Mouse (Mus musculus): ENCODE measurements around the gene Bckdha. TPM values are rescaled to one million over a fixed set of nuclear protein-coding genes. Genes with fewer than 3 reads are reported as not detected.

Gene Bckdha
- 48.1 and 49.0 TPM in 2 replicates for polyA plus RNA-seq (2015; fragmentation: Nextera tagmentation; extraction: Ambion mirVana)

DNA sequence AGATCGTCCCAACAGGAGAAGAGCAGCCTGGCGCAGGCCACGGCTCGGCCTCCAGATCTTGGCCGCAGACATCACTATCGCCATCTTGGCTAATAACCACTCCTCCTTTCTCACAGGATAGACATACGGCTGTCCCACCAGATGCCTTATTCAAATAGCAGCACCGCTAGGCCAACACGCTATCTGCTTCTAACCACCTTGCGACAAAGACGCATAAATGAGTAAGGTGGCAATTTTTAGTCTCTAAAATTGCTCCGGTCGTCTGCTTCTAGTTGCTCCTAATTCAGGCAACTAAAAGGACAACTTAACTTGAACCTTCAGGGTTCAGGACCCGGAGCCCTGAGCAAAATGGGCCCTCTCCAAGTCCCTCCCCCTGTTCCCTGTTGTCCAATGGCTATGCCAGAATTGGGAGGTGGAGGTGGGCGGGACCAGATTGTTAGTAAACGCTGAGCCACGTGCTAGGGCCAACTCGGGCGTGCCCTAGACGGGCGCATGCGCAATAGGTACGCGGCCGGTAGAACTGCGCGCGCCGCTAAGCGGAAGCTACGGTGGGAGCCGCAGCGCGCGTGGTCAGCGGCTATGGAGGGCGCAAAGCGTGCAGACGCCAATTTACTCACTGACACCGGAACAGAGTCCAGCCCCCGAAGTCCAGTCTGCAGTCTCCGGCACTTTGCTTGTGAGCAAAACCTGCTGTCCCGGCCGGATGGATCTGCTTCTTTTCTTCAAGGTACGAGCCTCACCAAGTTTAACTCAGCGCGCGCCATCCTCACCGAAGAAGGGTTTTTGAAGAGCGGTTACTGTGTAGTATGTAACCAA lies at the start of gene Bckdha, which contains the start of gene Exosc5:
TSS of gene Bckdha (minus strand) at position 325 of the 816 bp plus-strand sequence.
TSS of gene Exosc5 (plus strand) at position 508 of the 816 bp plus-strand sequence.
- peak within 1 kb of the TSS; percentile 71 for H3K4me3 ChIP-seq
- peak; percentile 98 for ATAC-seq
- peak within 1 kb of the TSS; percentile 85 for H3K4me2 ChIP-seq
- no peaks in the 10 kb centered on the region for H3K9me3 ChIP-seq (replicated peaks)
- peaks cover 32% of the 10 kb centered on the region for H3K4me1 ChIP-seq
- no peak within 1 kb of the TSS for H3K27ac ChIP-seq
- H3K27me3 ChIP-seq, result no peaks in the 10 kb centered on the region
- H3K9ac ChIP-seq, result peak within 1 kb of the TSS; percentile 67
- WGBS, result 1% methylated on average over 50 of the region's 50 CpGs
- peaks cover 12% of the 10 kb centered on the region for H3K36me3 ChIP-seq (ENCODE audit: poor library complexity, severe bottlenecking)

DNA sequence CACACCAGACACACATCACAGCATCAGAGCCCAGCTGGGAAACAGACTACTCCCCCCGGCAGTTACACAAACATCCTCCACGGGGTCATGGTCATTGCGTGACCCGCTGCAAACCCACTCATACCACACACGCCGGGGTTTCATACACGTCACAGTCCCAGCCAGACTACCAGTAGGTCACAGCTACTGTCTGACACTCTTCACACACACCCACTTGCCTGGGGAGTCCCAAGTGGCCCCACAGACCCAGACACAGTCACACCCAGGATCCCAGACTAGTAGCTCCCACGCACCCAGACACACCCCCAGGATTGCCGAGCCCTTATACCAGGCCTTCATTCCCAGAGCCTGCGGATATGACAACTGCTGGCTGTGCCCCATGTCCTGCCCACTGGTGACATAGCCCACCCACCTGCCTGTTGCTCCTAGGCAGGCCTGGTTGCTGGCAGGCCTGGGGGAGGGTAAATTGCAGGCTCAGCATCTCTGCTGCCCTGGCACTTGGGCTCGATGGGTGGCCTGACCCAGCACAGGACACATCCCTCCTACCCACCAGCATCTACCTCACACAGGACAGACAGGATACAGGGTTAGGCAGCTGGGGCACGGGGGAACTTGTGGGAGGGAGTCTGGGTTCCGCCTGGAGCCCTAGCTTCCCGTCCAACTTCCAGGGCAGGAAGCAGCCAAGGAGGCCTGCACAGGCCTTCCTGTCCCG lies 49.0 kb upstream of the Bckdha start:
- no peaks in the 10 kb centered on the region for H3K9me3 ChIP-seq (replicated peaks)
- H3K4me1 ChIP-seq, result peaks cover 27% of the 10 kb centered on the region
- 69% methylated on average over 15 of the region's 15 CpGs for WGBS
- no peak overlapping the region for H3K9ac ChIP-seq
- no peak overlapping the region for H3K4me2 ChIP-seq
- peaks cover 12% of the 10 kb centered on the region for H3K36me3 ChIP-seq (ENCODE audit: poor library complexity, severe bottlenecking)
- H3K27ac ChIP-seq, result no peak overlapping the region
- ATAC-seq, result no peak
- no peak overlapping the region for H3K4me3 ChIP-seq
- peaks cover 22% of the 10 kb centered on the region for H3K27me3 ChIP-seq

DNA sequence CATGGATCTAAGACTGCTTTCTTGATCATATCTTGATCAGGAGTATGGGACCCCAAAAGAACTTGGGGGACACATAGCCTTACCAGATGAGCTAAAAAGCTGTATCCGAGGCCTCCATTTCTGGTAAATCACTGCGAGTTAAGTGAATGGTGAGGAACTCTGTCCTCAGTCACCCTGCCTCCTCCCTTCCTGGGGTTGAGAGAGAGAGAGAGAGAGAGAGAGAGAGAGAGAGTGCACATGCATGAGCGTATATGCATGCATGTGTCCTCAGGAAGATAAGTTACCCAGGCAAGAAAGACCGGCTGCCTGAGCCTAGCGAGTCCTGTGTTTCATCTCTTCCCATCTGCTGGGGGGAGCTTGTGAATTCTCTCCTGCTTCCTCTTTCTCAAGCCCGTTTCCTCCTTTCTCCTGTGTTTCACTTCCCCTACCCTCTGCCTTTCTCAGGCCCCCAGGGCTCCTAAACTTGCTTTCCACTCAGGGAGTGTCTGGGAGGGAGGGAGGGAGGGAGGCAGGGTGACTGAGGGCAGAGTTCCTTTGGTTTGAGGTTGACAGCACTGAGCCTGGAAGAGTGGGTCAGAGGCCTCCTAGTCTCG lies 47.9 kb upstream of the Bckdha start:
- peaks cover 27% of the 10 kb centered on the region for H3K4me1 ChIP-seq

DNA sequence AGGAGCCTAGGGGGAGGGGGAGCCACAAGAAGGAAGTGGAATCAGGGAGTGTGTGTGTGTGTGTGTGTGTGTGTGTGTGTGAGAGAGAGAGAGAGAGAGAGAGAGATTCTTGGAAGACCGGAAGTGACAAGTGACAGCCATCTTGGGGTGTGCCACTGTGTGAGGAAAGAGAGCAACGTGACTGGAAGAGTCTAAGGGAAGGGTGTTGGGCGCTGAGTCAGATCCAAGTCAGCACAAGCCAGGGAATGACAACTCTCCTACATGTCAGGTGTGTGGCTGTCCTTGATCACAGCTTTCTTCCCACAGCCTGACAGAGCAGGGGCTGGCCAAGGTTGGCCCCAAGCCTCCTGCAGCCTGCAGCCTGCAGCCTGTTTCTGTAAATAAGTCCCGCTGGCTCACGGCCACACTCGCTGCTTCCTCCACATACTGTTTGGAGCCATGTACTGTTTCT lies 47.0 kb upstream of the Bckdha start:
- Histone ChIP-seq H3K9me3 (replicated peaks) (no peaks in the 10 kb centered on the region; the same call in 1 of the 2 replicates), H3K36me3 (ENCODE audit: poor library complexity, severe bottlenecking) (no peaks in the 10 kb centered on the region), H3K4me3 (no peak overlapping the region), H3K9ac (no peak overlapping the region), H3K27me3 (peaks cover 22% of the 10 kb centered on the region), H3K4me1 (peaks cover 22% of the 10 kb centered on the region), H3K4me2 (no peak overlapping the region), H3K27ac (no peak overlapping the region)
- WGBS, result 59% methylated on average over 6 of the region's 6 CpGs
- ATAC-seq, result no peak

More for the DNA sequence above, 47.9 kb upstream of the Bckdha start:
- Histone ChIP-seq H3K27me3 (peaks cover 22% of the 10 kb centered on the region), H3K36me3 (ENCODE audit: poor library complexity, severe bottlenecking) (peaks cover 1% of the 10 kb centered on the region; the same call in 1 of the 2 replicates), H3K9me3 (replicated peaks) (no peaks in the 10 kb centered on the region; the same call in 1 of the 2 replicates), H3K9ac (no peak overlapping the region), H3K4me2 (no peak overlapping the region), H3K27ac (no peak overlapping the region), H3K4me3 (no peak overlapping the region)
- ATAC-seq, result no peak
- WGBS, result 61% methylated on average over 7 of the region's 7 CpGs

DNA sequence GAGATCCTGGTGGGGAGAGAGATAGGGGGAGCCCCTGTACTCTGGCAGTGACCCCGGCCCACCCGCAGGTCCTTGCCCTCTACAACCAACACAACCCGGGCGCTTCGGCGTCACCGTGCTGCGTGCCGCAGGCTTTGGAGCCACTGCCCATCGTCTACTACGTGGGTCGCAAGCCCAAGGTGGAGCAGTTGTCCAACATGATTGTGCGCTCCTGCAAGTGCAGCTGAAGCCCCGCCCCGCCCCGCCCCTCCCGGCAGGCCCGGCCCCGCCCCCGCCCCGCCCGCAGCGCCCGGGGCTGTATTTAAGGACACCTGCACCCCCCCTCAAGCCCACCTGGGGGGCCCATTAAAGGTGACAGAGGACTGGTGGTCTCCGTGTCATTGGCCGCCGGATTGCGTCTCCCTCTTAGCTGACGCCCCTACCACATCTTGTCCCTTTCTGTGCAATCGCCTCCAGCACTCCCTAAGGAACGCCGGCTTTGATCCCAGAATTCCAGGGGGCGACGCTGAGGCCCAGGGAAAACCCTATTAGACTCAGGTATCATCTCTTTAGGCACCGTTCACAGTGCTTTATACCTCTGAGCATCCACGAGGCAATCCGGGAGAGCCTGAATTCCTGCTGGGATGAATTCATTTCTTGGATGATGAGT lies 46.1 kb upstream of the Bckdha start:
- Histone ChIP-seq H3K9me3 (replicated peaks) (no peaks in the 10 kb centered on the region; the same call in none of the 2 replicates), H3K4me2 (peak overlapping the region; percentile 60), H3K4me1 (0 out of 2 replicates have a peak, but pooled peaks cover 13% of the 10 kb centered on the region), H3K27ac (no peak overlapping the region), H3K4me3 (peak overlapping the region; percentile 35), H3K27me3 (peaks cover 22% of the 10 kb centered on the region), H3K9ac (peak overlapping the region; percentile 45), H3K36me3 (ENCODE audit: poor library complexity, severe bottlenecking) (no peaks in the 10 kb centered on the region)
- peak; percentile 63 for ATAC-seq
- WGBS, result under 1% methylated on average over 33 of the region's 37 CpGs

DNA sequence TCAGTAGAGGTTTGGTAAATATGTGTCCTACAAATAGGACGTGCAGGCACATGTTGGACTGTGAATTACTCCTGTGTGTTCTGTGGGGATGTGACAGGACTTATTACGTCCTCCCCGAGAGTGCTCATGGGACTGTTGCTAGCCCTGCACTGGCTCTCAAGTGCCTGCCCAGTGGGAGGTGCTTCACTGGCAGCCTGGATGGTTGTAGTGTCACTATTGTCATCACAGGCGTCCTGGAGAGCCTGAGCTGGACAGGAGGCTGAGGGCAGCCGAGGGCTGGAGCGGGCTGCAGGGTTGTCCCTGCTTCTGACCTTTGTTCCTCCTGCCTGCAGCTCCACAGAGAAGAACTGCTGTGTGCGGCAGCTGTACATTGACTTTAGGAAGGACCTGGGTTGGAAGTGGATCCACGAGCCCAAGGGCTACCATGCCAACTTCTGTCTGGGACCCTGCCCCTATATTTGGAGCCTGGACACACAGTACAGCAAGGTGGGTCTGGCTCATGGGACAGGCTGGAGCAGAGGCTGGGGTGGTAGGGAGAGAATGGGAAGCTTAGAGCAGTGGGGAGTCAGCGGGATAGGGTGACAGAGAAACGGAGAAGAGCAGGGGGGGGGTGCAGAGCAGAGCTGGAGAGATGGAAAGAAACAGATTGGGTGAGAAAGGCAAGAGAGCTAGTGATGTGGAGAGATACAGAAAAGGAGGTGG lies 45.2 kb upstream of the Bckdha start:
- 0 out of 2 replicates have a peak, but pooled peaks have one; percentile 31 for ATAC-seq
- H3K4me3 ChIP-seq, result no peak overlapping the region
- no peaks in the 10 kb centered on the region for H3K36me3 ChIP-seq (ENCODE audit: poor library complexity, severe bottlenecking)
- no peak overlapping the region for H3K27ac ChIP-seq
- H3K4me1 ChIP-seq, result 0 out of 2 replicates have a peak, but pooled peaks cover 13% of the 10 kb centered on the region
- 17% methylated on average over 9 of the region's 10 CpGs for WGBS
- H3K9ac ChIP-seq, result no peak overlapping the region; the same call in 1 of the 2 replicates
- peak overlapping the region; percentile 60 for H3K4me2 ChIP-seq
- H3K27me3 ChIP-seq, result peaks cover 22% of the 10 kb centered on the region
- no peaks in the 10 kb centered on the region; the same call in none of the 2 replicates for H3K9me3 ChIP-seq (replicated peaks)

DNA sequence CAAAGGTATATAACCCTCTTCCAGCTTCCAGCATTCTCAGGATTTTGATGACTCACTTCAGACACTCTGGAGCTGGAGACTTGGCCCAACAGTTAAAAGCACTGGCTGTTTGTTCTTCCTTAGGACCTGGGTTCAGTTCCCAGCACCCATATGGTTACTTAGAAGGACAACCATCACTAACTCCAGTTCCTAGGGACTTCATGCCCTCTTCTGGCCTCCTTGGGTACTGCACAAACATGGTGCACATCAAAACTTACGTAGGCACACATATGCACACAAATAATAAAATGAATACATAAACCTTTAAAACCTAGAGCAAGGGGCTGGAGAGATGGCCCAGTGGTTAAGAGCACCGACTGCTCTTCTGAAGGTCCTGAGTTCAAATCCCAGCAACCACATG lies 43.6 kb upstream of the Bckdha start:
- Histone ChIP-seq H3K27me3 (peaks cover 17% of the 10 kb centered on the region), H3K4me2 (no peak overlapping the region), H3K4me1 (0 out of 2 replicates have a peak, but pooled peaks cover 13% of the 10 kb centered on the region), H3K36me3 (ENCODE audit: poor library complexity, severe bottlenecking) (no peaks in the 10 kb centered on the region), H3K4me3 (no peak overlapping the region), H3K9ac (no peak overlapping the region), H3K27ac (no peak overlapping the region), H3K9me3 (replicated peaks) (no peaks in the 10 kb centered on the region; the same call in none of the 2 replicates)
- WGBS, result 95% methylated on average over 2 of the region's 2 CpGs
- no peak for ATAC-seq

DNA sequence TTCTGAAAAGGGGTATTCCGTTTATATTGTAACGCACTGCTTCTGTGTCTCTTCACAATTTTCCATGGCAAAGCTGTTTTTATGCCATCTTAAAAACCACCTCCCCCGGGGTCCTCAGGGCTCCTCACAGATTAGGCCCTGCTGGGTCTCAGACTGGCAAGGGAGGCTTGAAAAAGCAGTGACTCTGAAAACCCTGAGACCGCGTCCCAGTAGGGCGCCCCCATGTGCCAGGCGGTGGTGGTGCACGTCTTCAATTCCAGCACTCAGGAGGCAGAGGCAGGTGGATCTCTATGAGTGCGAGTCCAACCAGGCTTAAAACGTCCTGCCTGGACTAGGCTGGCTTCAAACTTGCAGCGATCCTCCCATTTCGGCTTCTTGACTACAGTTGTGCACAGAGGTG lies 42.0 kb upstream of the Bckdha start:
- Histone ChIP-seq H3K4me3 (no peak overlapping the region), H3K27ac (no peak overlapping the region), H3K4me1 (0 out of 2 replicates have a peak, but pooled peaks cover 13% of the 10 kb centered on the region), H3K9me3 (replicated peaks) (no peaks in the 10 kb centered on the region; the same call in none of the 2 replicates), H3K9ac (no peak overlapping the region), H3K4me2 (no peak overlapping the region), H3K36me3 (ENCODE audit: poor library complexity, severe bottlenecking) (no peaks in the 10 kb centered on the region), H3K27me3 (peaks cover 17% of the 10 kb centered on the region)
- ATAC-seq, result no peak
- WGBS, result 78% methylated on average over 12 of the region's 12 CpGs

DNA sequence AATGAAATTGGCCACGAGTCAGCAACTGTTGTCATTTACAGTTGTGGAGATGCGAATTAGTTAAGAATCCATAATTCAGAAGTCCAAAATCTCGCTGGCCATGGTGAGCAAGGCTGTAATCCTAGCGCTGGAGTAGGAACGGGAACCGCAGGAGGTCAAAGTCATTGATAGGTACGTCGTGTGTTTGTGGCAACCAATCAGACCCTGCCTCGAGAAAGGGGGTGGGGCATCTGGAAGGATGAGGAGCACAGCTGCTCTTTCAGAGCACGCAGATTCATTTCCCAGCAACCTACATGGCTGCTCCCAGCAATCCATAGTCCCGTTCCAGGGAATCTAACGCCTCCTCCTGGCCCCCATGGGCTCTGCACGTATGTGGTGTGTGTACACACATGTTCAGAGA lies 41.1 kb upstream of the Bckdha start:
- H3K9me3 ChIP-seq (replicated peaks), result no peaks in the 10 kb centered on the region; the same call in none of the 2 replicates
- no peak overlapping the region for H3K4me3 ChIP-seq
- no peak overlapping the region for H3K9ac ChIP-seq
- no peak overlapping the region for H3K4me2 ChIP-seq
- no peaks in the 10 kb centered on the region for H3K36me3 ChIP-seq (ENCODE audit: poor library complexity, severe bottlenecking)
- H3K27ac ChIP-seq, result no peak overlapping the region
- 53% methylated on average over 13 of the region's 13 CpGs for WGBS
- no peak for ATAC-seq
- 0 out of 2 replicates have a peak, but pooled peaks cover 13% of the 10 kb centered on the region for H3K4me1 ChIP-seq
- H3K27me3 ChIP-seq, result peaks cover 16% of the 10 kb centered on the region

DNA sequence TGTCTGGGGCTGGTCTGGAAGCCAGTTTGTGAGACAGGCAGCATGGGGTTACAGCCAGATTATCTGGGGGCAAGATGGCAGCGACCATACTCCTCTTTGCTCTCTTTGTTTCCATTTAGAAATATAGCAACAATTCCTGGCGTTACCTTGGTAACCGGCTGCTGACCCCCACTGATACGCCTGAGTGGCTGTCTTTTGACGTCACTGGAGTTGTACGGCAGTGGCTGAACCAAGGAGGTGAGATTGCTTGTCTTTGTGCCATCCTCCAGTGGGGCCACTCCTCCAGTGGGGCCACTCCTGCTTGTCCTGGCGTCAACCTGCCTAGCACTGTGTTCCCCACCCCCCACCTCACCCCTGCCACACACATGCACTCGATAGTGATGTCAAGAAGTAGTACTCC lies 35.3 kb upstream of the Bckdha start:
- Histone ChIP-seq H3K36me3 (ENCODE audit: poor library complexity, severe bottlenecking) (no peaks in the 10 kb centered on the region), H3K9me3 (replicated peaks) (no peaks in the 10 kb centered on the region), H3K4me2 (no peak overlapping the region), H3K4me1 (peaks cover 8% of the 10 kb centered on the region), H3K9ac (no peak overlapping the region), H3K4me3 (no peak overlapping the region), H3K27ac (no peak overlapping the region), H3K27me3 (peaks cover 36% of the 10 kb centered on the region)
- WGBS, result 49% methylated on average over 8 of the region's 8 CpGs
- no peak for ATAC-seq

DNA sequence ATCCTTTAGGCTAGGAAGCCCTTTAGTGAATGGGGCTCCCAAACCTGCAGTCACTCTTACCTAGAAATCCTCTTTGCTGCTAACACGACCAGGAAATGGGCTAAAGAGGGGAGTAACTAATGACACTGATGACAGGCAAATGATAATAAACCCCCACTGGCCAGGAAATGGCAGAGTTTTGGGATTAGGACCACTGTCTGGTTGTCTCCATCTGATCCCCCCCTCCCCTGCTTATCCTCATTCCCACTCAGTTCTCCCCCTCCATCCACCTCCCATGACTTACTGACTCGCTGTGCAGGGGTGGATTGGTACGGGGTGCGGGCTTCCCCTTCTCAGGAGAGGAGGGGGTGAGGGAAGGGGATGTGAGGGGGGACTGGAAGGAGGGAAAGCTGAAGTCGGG lies 31.3 kb upstream of the Bckdha start:
- H3K4me1 ChIP-seq, result peaks cover 35% of the 10 kb centered on the region
- H3K27me3 ChIP-seq, result peaks cover 71% of the 10 kb centered on the region
- no peak overlapping the region for H3K4me2 ChIP-seq
- H3K9me3 ChIP-seq (replicated peaks), result no peaks in the 10 kb centered on the region
- H3K4me3 ChIP-seq, result no peak overlapping the region
- ATAC-seq, result no peak
- H3K27ac ChIP-seq, result no peak overlapping the region
- H3K36me3 ChIP-seq (ENCODE audit: poor library complexity, severe bottlenecking), result peaks cover 4% of the 10 kb centered on the region; the same call in 1 of the 2 replicates
- WGBS, result 34% methylated on average over 5 of the region's 5 CpGs
- H3K9ac ChIP-seq, result no peak overlapping the region
